Mouse (Mus musculus) thymus, postnatal 0 days (tissue): Measurements from ENCODE around the gene Rassf5. TPM values are rescaled to one million over a fixed set of nuclear protein-coding genes. Genes with fewer than 3 reads are reported as not detected.

Source experiments
- DNase-seq: peaks from one replicate; pipeline ENCODE4 v3.0.0-alpha.2; 2015; ENCODE audit warnings: low spot score
- polyA plus RNA-seq: library from polyadenylated mRNA; unstranded; fragments of >200 nt; fragmentation: Nextera tagmentation; extraction: Ambion mirVana; gene quantifications from 2 replicates; pipeline ENCODE4 v1.2.1, GENCODE M21; 2015

Rassf5 gene
- polyA plus RNA-seq, 1 experiment from 2014 or later: 137 TPM

GRCm38 (mm10) chr1:131209971-131210426 is 35.1 kb downstream of the Rassf5 start:
- DNase-seq: no peak

DNA sequence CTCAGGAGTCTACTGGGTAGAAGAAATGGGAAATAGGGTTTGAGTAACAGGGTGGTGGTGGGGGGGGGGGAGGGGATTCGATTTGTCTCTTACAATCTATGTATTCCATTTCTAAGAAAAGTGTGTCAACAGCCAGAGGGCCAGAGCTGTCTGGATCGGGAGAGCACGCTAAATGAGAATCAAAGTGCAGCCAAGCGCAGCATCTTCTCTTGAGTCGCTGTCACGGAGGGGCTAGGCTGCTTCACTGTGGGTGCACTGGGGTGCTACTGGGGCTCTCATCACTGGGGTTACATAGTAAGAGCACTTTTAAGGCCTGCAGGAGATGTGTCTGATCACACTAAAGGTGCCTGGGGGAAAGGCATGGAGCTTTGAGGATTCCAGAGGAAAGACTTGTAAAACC is 36.3 kb downstream of the Rassf5 start:
- DNase-seq: no peak

GRCm38 (mm10) chr1:131208081-131208480 is 37.0 kb downstream of the Rassf5 start:
- no peak for DNase-seq

- DNase-seq: peak; percentile 75
These were observed 37.5 kb downstream of the Rassf5 start for GRCm38 (mm10) chr1:131207531-131207930.

DNA sequence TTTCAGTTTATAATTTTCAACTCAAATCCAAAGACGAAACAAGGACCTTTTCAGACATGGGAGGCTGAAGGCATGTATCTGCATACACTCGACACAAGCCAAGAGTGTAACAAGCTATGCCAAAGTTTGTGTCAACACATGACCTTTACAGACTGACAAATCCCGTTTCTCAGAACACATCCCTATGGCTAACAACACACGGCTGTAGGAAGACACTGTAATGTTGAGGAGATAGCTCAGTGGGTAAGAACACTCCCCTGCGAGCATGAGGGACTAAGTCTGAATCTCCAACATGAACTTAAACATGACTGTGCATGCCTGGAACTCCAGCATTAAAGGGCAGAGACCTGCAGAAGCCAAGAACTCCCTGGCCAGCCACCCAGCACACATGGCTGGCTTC is 38.7 kb downstream of the Rassf5 start:
- no peak for DNase-seq

DNA sequence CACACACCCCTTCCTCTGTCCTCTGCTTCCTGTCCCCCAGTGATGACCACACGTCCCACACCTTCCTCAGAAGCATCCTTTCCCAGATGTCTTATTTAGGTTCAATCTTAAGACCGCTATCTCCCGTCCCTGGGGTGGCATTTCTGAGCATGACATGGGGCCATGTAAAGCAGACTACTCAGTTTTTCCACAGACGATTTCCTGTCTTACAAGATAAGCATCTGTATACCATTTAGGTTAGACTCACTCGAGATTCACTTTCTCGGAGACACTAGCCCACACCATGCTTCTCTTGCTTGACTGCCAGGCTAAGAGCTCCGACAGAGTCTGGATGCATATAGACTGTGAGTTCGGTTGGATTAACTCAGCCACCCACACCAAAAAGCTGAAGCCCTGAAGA is 40.6 kb downstream of the Rassf5 start:
- DNase-seq: peak; percentile 82

DNA sequence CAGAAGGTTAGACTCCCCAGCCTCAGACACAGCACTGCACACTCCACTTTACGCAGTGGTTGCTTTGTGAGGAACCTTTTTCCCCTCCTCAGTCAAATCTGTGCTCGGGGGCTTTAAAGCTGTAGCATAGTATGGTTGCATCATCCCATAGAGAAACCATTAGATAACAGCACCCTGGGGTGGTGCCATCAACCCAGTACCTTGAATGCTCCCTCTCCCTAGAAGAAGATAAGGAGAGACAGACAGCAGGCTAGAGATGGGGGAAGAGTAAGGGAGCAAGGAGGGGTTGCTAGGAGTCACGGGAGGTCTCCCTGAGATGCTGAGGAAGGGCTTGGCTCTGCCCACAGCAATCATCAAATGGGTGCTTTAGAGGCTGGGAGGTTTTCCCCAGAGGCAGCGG is 43.7 kb downstream of the Rassf5 start:
- no peak for DNase-seq

GRCm38 (mm10) chr1:131200588-131200987 is 44.5 kb downstream of the Rassf5 start:
- DNase-seq: no peak

DNA sequence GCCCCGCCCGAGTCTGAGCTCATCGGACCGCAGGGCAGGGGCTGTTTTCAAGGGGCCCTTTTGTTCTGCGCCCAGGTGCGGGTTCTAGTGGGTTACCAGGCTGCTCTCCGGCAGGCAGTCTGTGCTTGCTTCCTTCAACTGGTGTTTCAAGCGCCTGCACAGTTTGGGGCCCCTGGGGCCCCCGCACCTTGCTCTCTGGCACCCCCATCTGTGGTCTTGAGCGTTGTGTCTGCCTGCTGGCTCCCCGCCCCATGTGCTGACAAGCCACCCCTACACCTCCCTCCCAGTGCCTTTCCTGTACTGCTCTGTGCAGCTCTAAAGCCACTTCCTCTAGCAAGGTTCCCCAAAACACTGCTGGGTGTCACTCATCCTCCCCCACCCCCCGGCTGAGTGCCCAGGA is 45.1 kb downstream of the Rassf5 start:
- DNase-seq: peak; percentile 97

GRCm38 (mm10) chr1:131199118-131199821 is 45.8 kb downstream of the Rassf5 start:
- peak; percentile 48 for DNase-seq

DNA sequence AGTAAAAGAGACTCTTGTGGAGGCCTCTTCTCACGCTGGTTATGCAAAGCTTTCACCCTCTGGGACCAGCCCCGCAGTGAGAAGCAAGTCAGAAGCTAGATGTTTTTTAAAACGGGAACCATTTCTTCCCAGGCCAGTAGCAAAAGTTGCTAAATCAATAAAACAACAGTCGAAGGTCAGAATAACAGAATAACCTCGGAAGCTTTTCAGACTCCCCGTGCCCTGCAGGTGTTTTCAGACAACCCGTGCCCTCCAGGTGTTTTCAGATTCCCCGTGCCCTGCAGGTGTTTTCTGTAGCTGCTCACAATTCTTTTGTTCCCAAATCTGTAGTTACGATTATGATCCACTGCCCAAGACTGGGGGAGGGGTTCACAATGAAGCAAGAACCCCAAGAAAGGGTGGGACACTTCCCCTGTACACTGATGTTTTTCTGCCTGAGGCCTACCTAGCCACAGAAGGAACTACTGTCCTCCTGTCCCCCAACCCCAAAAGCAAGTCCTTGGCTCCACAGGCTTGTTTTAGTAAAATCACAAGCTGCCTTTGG is 46.6 kb downstream of the Rassf5 start:
- peak; percentile 36 for DNase-seq

- DNase-seq: no peak
These were observed 49.0 kb downstream of the Rassf5 start for GRCm38 (mm10) chr1:131196107-131196506.

DNA sequence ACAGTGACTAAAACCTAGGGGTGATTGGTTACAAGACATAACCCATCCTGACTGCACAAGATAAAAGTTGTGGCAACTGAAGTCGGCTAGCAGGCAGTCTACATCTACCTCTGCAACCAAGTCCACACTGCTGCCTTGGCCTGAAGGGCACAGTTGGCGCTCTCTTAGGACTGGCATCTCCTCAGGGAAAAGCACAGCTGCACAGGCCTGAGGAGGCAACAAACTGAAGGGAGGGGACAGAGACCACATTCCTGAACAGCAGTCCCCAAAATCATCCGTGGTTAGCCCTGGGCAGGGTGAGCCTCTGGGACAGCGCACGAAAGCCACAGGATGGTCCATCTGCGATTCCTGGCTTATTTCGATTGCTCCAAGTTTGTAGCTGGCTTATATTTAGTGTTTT is 49.4 kb downstream of the Rassf5 start:
- no peak for DNase-seq

DNA sequence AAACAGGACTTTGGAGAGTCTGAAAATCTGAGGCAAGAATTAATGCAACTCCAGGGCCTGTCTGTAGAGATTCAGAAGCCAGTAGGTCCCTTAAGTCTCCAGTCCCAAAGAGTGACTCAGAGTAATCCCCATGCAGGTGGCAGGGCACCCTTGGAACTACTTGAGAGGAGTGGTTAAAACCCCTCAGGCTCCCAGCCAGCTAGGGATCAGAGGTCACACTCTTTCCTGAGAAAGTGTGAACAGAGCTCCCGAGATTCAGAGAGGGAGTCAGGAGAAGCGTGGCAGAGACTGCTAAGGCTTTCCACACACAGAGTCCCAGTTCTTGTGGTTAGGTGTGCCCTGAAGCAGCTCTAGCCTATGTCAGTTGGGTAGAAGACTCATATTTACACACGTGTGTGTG is 51.3 kb downstream of the Rassf5 start:
- DNase-seq: no peak

DNA sequence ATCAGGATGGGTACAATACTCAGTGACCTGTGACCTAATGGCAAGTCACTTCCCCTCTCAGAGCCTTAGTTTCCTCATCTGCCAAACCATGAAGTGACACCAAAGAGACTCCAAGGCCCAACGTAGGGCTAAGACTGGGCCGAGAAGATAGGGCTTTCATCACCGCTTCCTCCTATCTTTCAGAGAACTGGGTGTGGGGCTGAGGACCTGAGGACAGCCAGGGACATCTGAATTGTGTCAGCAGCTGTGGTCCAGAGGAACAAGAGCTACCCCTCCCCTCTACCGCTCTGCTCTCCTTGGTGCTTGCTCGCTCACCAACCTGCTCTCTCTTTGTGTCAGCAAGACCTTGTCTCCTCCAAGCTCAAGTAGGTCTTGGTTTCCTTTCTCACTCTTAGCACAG is 56.4 kb downstream of the Rassf5 start:
- peak; percentile 19 for DNase-seq

DNA sequence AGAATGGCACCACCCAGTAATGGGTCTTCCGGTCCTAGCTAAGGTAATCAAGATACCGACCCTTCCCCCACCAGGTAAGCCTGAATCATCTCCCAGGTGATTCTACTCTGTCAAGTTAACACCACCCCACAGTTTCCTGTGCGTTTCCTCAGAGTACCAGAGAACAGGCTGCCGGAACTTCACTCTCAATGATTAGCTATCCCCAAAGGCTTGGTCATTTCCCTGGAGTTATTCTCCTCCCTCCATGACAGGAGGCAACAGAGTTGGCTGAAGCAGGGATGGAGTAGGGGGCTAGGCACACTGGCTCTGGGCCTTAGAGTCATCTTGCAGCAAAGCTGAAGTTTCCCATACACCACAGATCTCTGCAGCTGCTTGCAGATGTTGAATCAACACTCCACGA is 57.2 kb downstream of the Rassf5 start:
- DNase-seq: no peak

DNA sequence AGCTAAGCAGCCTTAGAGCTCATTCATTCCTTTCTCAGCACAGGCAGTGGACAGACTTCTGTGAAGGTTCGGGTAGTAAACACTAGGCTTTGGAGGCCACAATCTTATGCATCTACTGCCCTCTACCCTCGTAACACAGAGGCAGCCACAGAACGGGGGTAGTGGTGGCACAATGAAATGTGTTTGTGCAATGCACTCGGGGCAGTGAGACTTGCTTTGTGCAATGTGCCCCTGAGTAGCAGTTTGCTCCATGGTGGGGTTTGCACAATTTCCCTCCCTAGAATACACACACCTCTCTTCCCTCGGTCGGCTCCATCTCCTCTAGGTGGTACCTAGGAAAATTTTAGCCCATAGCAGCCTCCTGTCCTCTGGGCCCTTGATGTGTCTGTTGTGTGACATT is 58.1 kb downstream of the Rassf5 start:
- DNase-seq: no peak

- DNase-seq: no peak
These were observed 59.1 kb downstream of the Rassf5 start for GRCm38 (mm10) chr1:131185821-131186506.

- no peak for DNase-seq
These were observed 60.0 kb downstream of the Rassf5 start for GRCm38 (mm10) chr1:131184956-131185660.

DNA sequence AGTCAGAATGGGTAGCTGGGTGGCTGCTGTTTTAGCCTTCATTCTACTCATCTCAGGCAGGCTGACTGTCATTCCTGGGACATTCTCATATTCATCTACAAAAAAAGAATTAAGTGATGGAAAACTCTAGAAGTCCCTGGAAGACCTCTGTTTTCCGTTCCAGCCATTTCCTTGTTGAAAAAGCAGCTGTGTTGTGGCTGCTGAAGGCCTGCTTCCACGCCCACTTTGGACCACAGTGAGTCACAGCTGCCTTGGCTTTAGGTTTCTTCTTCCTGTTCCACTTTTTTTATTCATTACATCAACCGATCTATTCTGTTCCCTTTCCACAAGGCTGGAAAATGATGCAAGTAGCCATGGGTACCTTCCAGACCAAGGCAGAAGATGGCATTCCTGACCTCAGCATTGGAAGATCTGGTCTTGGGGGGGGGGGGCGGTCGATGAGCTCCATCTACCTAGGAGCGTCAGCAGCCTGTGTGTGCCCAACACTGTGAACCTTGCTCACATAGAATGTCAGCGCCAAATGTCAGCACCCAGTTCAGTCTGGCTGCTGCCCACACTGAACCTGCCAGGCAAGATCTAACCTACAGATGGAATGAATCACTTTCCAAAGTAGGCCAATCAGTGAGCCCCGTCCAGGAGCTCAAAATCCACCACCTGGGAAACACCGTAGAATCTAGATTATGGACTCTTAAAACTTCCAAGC is 60.7 kb downstream of the Rassf5 start:
- no peak for DNase-seq

GRCm38 (mm10) chr1:131183201-131183600 is 61.9 kb downstream of the Rassf5 start:
- no peak for DNase-seq
